Mouse (Mus musculus): ENCODE data around the gene C3ar1.

DNA sequence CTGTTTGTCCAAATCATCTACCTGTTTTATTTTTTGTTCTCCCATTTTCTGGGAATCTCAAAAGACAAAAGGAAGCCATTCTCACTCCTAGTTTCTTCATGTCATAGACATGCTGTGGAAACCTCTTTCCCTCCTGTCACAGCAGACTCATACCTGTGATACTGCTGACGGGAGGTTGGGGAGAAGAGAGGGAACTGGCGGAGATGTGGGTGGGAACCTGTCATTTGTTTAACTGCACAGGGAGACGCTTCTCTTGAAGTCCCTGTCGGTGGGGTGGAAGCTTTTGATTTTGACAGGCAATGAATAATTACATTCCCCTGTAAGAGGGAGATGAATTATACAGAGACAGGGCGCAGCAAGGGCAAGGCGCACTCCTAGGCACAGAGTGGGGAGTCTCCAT is 12.2 kb downstream of the C3ar1 start:
- no peak for TF ChIP-seq CTCF (IDR thresholded peaks at IDR 0.05; ENCODE audit: low read depth, low read length)
- TF ChIP-seq POLR2A (IDR thresholded peaks at IDR 0.05; ENCODE audit: borderline replicate concordance, low read depth, low read length) = no peak

All from bone marrow macrophage, adult 2 months (primary cell).